Mouse (Mus musculus) cortical plate, adult 2 months (tissue): Measurements from ENCODE around the gene D11Wsu47e.

Experiments used
- CTCF ChIP-seq: fragments of 200-500 bp; IDR thresholded peaks from 2 replicates; pipeline ENCODE4 v1.5.1; 2011; ENCODE audit warnings: mild to moderate bottlenecking, control low read depth, low read length; ENCODE audit not compliant: insufficient read depth; ENCODE audit errors: extremely low read depth
- POLR2A ChIP-seq: fragments of 200-500 bp; IDR thresholded peaks from 2 replicates; pipeline ENCODE4 v1.6.1; 2011; ENCODE audit warnings: mild to moderate bottlenecking, low read length, control low read depth; ENCODE audit not compliant: insufficient read depth; ENCODE audit errors: extremely low read depth

GRCm38 (mm10) chr11:113715078-113715674 is 31.0 kb downstream of the D11Wsu47e start:
- TF ChIP-seq CTCF = 0 out of 2 replicates have a peak, but pooled peaks have one; percentile 16
- no peak for TF ChIP-seq POLR2A
